Mouse (Mus musculus): ENCODE data around the gene Tdrd9. TPM values are rescaled to one million over a fixed set of nuclear protein-coding genes. Genes with fewer than 3 reads are reported as not detected.
"Not testable (repeated sequence)": the region's sequence is repeated elsewhere in the genome, so short reads cannot be mapped to it uniquely, and the experiment has no call there.

Tdrd9 gene
- polyA plus RNA-seq, 1 experiment from 2014 or later: 0.73 TPM

DNA sequence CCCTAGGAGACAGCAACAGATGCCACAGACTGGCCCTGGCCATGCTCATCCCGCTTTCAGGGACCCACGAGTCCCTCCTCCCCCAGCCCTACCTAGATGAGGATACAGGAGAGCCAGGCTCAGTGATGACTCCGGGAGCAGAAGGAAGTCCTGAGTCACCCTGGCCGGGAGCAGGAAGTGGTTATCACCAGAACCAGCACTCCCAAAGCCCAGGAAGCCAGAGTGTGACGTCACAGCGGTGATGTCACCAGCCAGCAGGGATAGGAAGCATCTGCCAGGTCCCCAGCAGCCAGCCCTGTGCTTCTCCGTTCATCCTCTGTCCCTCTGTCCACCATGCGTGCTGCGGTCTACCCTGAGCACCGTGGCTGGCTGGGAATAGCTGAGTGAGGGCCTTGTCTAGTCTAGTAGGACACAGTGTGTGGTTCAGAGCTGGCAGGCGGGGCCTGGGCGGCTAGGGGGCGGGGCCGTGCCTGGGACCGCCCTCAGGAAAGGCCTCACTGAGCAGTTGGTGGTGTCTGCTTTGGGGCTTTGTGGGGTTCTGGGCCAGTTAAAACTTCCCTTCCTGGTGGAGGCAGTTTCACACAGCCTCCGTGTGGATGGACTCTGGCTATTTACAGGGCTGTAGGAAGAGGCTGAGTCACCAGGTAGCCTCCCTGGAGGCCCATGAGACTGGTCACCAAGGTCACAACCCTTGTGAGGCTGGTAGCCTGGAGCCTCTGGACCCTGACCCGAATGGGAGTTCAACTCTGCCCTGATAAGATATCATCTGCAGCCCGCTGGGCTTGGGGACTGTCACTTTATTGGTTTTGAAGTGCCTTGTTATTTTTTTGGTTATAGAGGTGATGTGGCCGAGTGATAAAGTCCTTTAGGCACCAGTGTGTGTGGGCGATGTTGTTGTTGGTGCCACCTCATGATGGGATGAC is 27.0 kb upstream of the Tdrd9 start:
- H3K27me3 ChIP-seq; H3K9me3 ChIP-seq; H3K9ac ChIP-seq; H3K4me2 ChIP-seq (replicated peaks); H3K36me3 ChIP-seq; H3K4me3 ChIP-seq; ATAC-seq (ENCODE audit: insufficient number of reproducible peaks, insufficient read depth, low FRiP score, low TSS enrichment): not testable (repeated sequence)
- Histone ChIP-seq H3K4me1 (peaks cover 11% of the 10 kb centered on the region; the same call in 1 of the 2 replicates), H3K27ac (0 out of 2 replicates have a peak overlapping the region, but pooled peaks have one; percentile 54)
- WGBS: 72% methylated on average over 18 of the region's 20 CpGs

GRCm38 (mm10) chr12:111945115-111945514 is 26.2 kb upstream of the Tdrd9 start:
- H3K9me3 ChIP-seq: no peaks in the 10 kb centered on the region
- no peak for ATAC-seq (ENCODE audit: insufficient number of reproducible peaks, insufficient read depth, low FRiP score, low TSS enrichment)
- H3K9ac ChIP-seq: no peak overlapping the region
- H3K4me1 ChIP-seq: peaks cover 8% of the 10 kb centered on the region; the same call in 1 of the 2 replicates
- H3K27ac ChIP-seq: peak overlapping the region; percentile 43; the same call in 1 of the 2 replicates
- 33% methylated on average over 8 of the region's 8 CpGs for WGBS
- H3K36me3 ChIP-seq: no peaks in the 10 kb centered on the region
- H3K4me3 ChIP-seq: no peak overlapping the region
- no peak overlapping the region for H3K4me2 ChIP-seq (replicated peaks)
- H3K27me3 ChIP-seq: no peaks in the 10 kb centered on the region

GRCm38 (mm10) chr12:111945765-111946655 is 25.3 kb upstream of the Tdrd9 start:
- 68% methylated on average over 12 of the region's 15 CpGs for WGBS
- not testable (repeated sequence) for H3K4me2 ChIP-seq (replicated peaks); H3K36me3 ChIP-seq; H3K9ac ChIP-seq; H3K27me3 ChIP-seq; H3K9me3 ChIP-seq; H3K4me3 ChIP-seq; H3K4me1 ChIP-seq
- 0 out of 2 replicates have a peak, but pooled peaks have one; percentile 43 for ATAC-seq (ENCODE audit: insufficient number of reproducible peaks, insufficient read depth, low FRiP score, low TSS enrichment)
- H3K27ac ChIP-seq: peak overlapping the region; percentile 43; the same call in 1 of the 2 replicates

- WGBS: 43% methylated on average over 2 of the region's 2 CpGs
- Histone ChIP-seq H3K27ac (no peak overlapping the region), H3K4me1 (peaks cover 8% of the 10 kb centered on the region; the same call in 1 of the 2 replicates), H3K4me2 (replicated peaks) (no peak overlapping the region), H3K9ac (no peak overlapping the region), H3K9me3 (no peaks in the 10 kb centered on the region), H3K4me3 (no peak overlapping the region), H3K36me3 (no peaks in the 10 kb centered on the region), H3K27me3 (no peaks in the 10 kb centered on the region)
- ATAC-seq (ENCODE audit: insufficient number of reproducible peaks, insufficient read depth, low FRiP score, low TSS enrichment): no peak
Observed at GRCm38 (mm10) chr12:111946716-111947115, 24.6 kb upstream of the Tdrd9 start.

DNA sequence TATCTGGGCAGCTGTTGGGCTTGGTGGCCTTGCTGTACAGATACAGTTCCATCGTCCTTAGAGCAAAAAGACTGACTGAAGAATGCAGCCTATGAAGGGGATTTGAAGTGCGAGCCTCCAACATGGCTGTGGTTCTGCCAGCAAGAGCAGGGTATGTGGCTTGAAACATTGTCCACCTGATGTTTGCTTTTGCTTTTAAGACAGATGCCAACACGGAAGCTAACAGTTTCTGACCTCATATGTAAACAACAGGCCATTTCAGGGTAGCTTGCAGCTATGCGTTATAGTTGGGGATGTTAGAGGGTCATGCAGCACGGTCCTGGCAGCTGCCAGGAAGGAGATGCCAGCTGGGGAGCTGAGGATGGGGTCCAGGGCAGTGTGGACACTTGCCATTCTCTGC is 20.9 kb upstream of the Tdrd9 start:
- Histone ChIP-seq H3K9ac (no peak overlapping the region), H3K4me2 (replicated peaks) (no peak overlapping the region), H3K4me3 (no peak overlapping the region), H3K36me3 (no peaks in the 10 kb centered on the region), H3K27ac (no peak overlapping the region), H3K9me3 (no peaks in the 10 kb centered on the region), H3K27me3 (no peaks in the 10 kb centered on the region), H3K4me1 (peaks cover 1% of the 10 kb centered on the region; the same call in 1 of the 2 replicates)
- no peak for ATAC-seq (ENCODE audit: insufficient number of reproducible peaks, insufficient read depth, low FRiP score, low TSS enrichment)
- 75% methylated on average over 5 of the region's 5 CpGs for WGBS

- Histone ChIP-seq H3K4me1 (no peaks in the 10 kb centered on the region), H3K4me3 (no peak overlapping the region), H3K9ac (no peak overlapping the region), H3K9me3 (no peaks in the 10 kb centered on the region), H3K27me3 (no peaks in the 10 kb centered on the region), H3K36me3 (no peaks in the 10 kb centered on the region), H3K4me2 (replicated peaks) (no peak overlapping the region), H3K27ac (peak overlapping the region; percentile 43)
- whole genome bisulfite sequencing: 22% methylated on average over 5 of the region's 5 CpGs
- ATAC-seq (ENCODE audit: insufficient number of reproducible peaks, insufficient read depth, low FRiP score, low TSS enrichment): no peak
Observed at GRCm38 (mm10) chr12:111951701-111952100, 19.7 kb upstream of the Tdrd9 start.

GRCm38 (mm10) chr12:111956173-111956572 is 15.2 kb upstream of the Tdrd9 start:
- Histone ChIP-seq H3K27me3 (no peaks in the 10 kb centered on the region), H3K4me2 (replicated peaks) (no peak overlapping the region), H3K9ac (no peak overlapping the region), H3K4me1 (no peaks in the 10 kb centered on the region), H3K36me3 (peaks cover 21% of the 10 kb centered on the region), H3K4me3 (no peak overlapping the region), H3K27ac (no peak overlapping the region), H3K9me3 (no peaks in the 10 kb centered on the region)
- no peak for ATAC-seq (ENCODE audit: insufficient number of reproducible peaks, insufficient read depth, low FRiP score, low TSS enrichment)
- WGBS: 67% methylated on average over 5 of the region's 5 CpGs

DNA sequence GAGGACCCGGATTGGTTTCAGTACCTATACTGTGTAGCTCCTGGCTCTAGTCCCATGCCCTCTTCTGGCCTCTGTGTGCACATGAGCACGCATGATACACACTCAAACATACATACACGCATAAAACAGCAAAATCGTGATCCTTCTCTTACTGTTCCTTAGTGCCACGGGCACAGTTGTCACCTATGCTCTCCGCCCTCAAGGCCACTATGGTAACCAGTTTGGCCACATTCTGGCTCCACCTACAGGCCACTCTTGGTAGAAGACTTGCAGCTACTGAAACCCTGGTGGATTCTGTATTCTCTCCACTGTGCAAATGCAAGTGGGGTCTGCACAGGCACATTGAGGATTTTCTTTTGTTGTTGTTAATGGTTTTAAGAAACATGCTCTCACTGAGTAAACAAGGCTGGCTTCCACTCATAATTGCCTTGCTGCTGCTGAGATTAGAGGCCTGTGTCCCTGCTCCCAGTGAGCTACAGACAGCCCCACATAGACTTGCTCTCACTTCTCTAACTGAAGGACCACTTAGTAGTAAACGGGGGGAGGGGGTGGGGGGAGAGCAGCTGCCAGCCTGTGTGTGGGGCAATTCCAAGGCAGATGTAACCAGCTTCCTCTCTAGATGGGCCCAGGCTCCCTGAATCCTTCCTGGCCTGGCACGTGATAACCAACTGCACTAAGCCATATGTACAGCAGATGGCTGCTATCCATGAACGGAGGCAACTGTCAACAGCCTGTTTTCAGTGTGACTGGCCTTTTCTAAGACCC is 13.1 kb upstream of the Tdrd9 start:
- no peak overlapping the region for H3K9ac ChIP-seq
- H3K9me3 ChIP-seq: no peaks in the 10 kb centered on the region
- 45% methylated on average over 9 of the region's 9 CpGs for WGBS
- H3K27ac ChIP-seq: no peak overlapping the region
- no peak overlapping the region for H3K4me2 ChIP-seq (replicated peaks)
- H3K27me3 ChIP-seq: no peaks in the 10 kb centered on the region
- no peak overlapping the region for H3K4me3 ChIP-seq
- ATAC-seq (ENCODE audit: insufficient number of reproducible peaks, insufficient read depth, low FRiP score, low TSS enrichment): peak; percentile 35; the same call in 1 of the 2 replicates
- H3K36me3 ChIP-seq: peaks cover 30% of the 10 kb centered on the region
- H3K4me1 ChIP-seq: no peaks in the 10 kb centered on the region

DNA sequence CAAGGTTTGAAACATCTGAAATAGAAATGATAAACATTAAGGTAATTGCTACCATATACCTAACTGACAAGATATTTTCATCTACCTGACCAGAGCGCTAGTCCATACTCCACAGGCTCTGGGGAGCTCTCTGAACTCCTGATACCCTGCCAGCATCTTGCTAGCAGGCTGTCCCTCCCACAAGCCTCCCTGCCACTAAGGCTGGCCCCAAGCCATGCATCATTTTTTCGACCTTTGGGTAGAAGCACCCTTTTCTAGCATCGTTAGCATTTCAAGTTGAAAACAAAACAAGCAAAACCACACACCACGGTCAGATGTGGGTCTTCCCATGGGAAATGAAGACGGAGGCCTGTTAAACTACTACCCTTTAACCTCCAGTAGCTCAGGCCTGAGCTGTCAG is 8.0 kb upstream of the Tdrd9 start:
- H3K27ac ChIP-seq: no peak overlapping the region
- H3K36me3 ChIP-seq: peaks cover 30% of the 10 kb centered on the region
- H3K4me2 ChIP-seq (replicated peaks): no peak overlapping the region
- ATAC-seq (ENCODE audit: insufficient number of reproducible peaks, insufficient read depth, low FRiP score, low TSS enrichment): no peak
- no peaks in the 10 kb centered on the region for H3K27me3 ChIP-seq
- no peaks in the 10 kb centered on the region for H3K9me3 ChIP-seq
- 83% methylated on average over 5 of the region's 5 CpGs for WGBS
- no peak overlapping the region for H3K4me3 ChIP-seq
- peaks cover 13% of the 10 kb centered on the region for H3K4me1 ChIP-seq
- no peak overlapping the region for H3K9ac ChIP-seq

DNA sequence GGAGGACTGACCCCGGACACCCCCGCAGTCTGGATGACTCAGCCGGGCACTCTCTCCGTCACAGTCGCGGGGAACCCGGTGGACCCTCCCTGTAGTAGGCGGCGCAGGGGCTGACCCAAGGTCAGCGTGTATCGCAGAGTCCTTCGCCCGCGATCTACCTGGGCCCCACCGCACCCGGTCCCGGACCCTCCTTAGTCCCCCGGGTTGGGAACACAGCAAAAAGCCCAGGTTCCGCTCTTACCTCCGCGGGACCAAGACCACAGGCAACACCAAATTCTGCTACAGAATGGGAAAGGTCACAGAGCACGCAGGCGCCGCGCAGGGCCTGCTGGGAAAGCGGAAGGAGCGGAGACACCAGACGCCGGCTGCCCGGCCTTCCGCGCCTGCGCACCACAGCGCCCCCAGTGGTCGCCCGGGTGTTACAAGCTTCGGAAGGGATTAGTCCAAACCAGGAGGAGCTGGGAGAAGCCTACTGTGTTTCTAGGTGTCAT is 4.6 kb upstream of the Tdrd9 start, which contains the start of gene Atp5mpl:
Gene Atp5mpl, minus strand, starts transcription at position 295 of the 491 bp plus-strand sequence.
- H3K4me3 ChIP-seq: peak within 1 kb of the TSS; percentile 94
- H3K4me2 ChIP-seq (replicated peaks): peak within 1 kb of the TSS; percentile 93
- WGBS: under 1% methylated on average over 37 of the region's 37 CpGs

GRCm38 (mm10) chr12:111970085-111970484 is 1.3 kb upstream of the Tdrd9 start:
- Histone ChIP-seq H3K9me3 (no peaks in the 10 kb centered on the region), H3K4me1 (peaks cover 12% of the 10 kb centered on the region), H3K4me2 (replicated peaks) (no peak overlapping the region), H3K9ac (no peak overlapping the region), H3K4me3 (no peak overlapping the region), H3K36me3 (no peaks in the 10 kb centered on the region), H3K27me3 (no peaks in the 10 kb centered on the region), H3K27ac (no peak overlapping the region)
- ATAC-seq (ENCODE audit: insufficient number of reproducible peaks, insufficient read depth, low FRiP score, low TSS enrichment): no peak
- WGBS: 81% methylated on average over 4 of the region's 4 CpGs

More for the DNA sequence above, 4.6 kb upstream of the Tdrd9 start, which contains the start of gene Atp5mpl:
- peaks cover 3% of the 10 kb centered on the region for H3K36me3 ChIP-seq
- peak; percentile 64 for ATAC-seq (ENCODE audit: insufficient number of reproducible peaks, insufficient read depth, low FRiP score, low TSS enrichment)
- H3K27ac ChIP-seq: 0 out of 2 replicates have a peak within 1 kb of the TSS, but pooled peaks have one; percentile 26
- H3K9me3 ChIP-seq: no peaks in the 10 kb centered on the region
- H3K27me3 ChIP-seq: no peaks in the 10 kb centered on the region
- peak within 1 kb of the TSS; percentile 91 for H3K9ac ChIP-seq
- peaks cover 13% of the 10 kb centered on the region for H3K4me1 ChIP-seq

Measured in embryonic facial prominence, embryonic 12.5 days (tissue).